Mouse (Mus musculus) Patski (cell line): ENCODE results near the gene Selenoh. TPM values are rescaled to one million over a fixed set of nuclear protein-coding genes. Genes with fewer than 3 reads are reported as not detected.
A peak's percentile ranks its signal among the peaks of the same experiment; 100 is the strongest.

Source experiments
- ATAC-seq: fragments of 100-300 bp; one replicate; pipeline ENCODE4 v1.8.0; 2021
- CTCF ChIA-PET: fragments of 350-600 bp; sonication (Branson Sonifier 250); formaldehyde crosslinking; loops from one replicate; lab custom pipeline; 2022; ENCODE audit warnings: inconsistent platforms; lab: Charles Lee
- POLR2A ChIA-PET: fragments of 350-600 bp; sonication (Branson Sonifier 250); formaldehyde crosslinking; loops from one replicate; lab custom pipeline; 2022; ENCODE audit warnings: antibody characterized with exemption, inconsistent platforms; lab: Charles Lee
- DNase-seq: peaks from one replicate; pipeline ENCODE4 v3.0.0-alpha.2; 2011; ENCODE audit warnings: low read depth, low spot score
- H3K27me3 ChIP-seq: fragments of 371-371 bp; one replicate; pipeline ENCODE4 v1.5.1; 2021
- CTCF ChIP-seq: fragments of 100-300 bp; IDR thresholded peaks from one replicate; pipeline ENCODE4 v1.5.1; 2021
- in situ Hi-C: fragments of 300-500 bp; cut with MboI; formaldehyde crosslinking; loops from 3 replicates; pipeline ENCODE4 v1.11.1; 2018; ENCODE audit warnings: low pct_unique_long_range_greater_than_20kb, mixed read lengths
- polyA plus RNA-seq: library from polyadenylated mRNA; unstranded; gene quantifications from one replicate; pipeline ENCODE4 v1.2.3, GENCODE M21; 2021

Gene Selenoh
- polyA plus RNA-seq, 1 experiment from 2014 or later: 60.4 TPM

DNA sequence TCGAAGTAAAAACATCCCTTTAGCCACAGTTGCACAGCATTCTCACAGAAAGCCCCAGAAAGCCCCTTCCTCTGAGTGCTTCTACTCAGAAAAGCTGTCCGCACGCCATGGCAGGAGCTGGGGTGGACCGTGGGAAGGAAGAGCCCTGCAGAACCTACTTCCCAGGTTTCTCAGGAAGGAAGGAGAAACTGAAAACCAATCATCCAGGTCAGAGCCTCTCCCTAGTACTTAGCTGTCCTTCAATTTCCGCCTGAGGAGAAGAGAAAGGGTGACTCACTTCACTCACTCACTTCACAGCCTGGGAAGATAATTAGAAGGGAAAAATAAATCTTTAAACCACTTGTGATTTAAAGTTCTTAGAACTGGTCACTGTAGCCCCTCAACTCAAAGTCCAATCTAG lies 33.8 kb upstream of the Selenoh start:
- CTCF ChIA-PET: interaction anchor here (2.3 kb wide), 1 partner anchor 9 kb away, joined by 7 read pairs; no protein-coding TSS in a partner anchor
- DNase-seq: no peak

GRCm38 (mm10) chr2:84703497-84703896 lies 32.9 kb upstream of the Selenoh start:
- H3K27me3 ChIP-seq: no peaks in the 10 kb centered on the region
- ChIA-PET CTCF (interaction anchor here (2.3 kb wide), 1 partner anchor 8 kb away, joined by 7 read pairs; no protein-coding TSS in a partner anchor), POLR2A (interaction anchor here (1.7 kb wide), 1 partner anchor 11 kb away, joined by 5 read pairs; no protein-coding TSS in a partner anchor)
- TF ChIP-seq CTCF: no peak
- in situ Hi-C loops: no loop called here
- DNase-seq (no peak), ATAC-seq (no peak)

More for the DNA sequence above, 33.8 kb upstream of the Selenoh start:
- in situ Hi-C loops: no loop called here
- POLR2A ChIA-PET: interaction anchor here (0.6 to 1.7 kb wide), 2 partner anchors 10 to 94 kb away, joined by 3 to 5 read pairs; partner anchors contain the start of gene Ube2l6
- no peaks in the 10 kb centered on the region for H3K27me3 ChIP-seq
- TF ChIP-seq CTCF: no peak
- ATAC-seq: peak; percentile 78

DNA sequence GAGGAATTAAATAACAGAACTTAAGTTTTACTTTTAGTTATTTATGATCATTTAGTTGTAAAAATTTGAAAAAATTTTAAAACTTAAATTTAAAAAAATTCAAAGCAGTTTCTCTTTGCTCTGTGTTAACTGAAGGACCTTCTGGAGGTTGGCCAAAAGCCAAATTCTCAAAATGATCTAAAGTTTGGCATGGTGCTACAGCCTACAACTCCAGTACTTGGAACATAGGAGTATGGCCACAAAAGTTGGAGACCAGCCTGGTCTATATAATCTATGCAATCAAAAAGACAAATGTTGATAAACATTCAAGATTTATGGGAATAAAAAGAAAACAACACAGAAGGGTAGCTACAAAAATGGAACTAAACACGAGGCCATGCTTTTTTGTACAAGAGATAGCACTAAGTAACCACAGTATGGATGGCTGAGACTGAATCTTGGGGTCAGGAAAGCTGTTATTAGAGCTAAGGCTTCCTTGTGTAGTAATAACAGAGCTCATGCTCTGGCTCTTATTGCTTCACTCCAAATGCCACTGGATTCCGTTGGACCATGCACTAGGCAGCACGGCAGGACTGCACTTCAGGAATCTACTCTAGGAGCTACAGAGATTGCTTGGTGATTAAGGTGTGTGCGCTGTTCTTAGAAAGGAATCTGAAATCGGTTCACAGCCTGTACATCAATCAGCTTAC lies 24.6 kb upstream of the Selenoh start:
- in situ Hi-C loops: no loop called here
- POLR2A ChIA-PET: interaction anchor here (1.0 kb wide), 1 partner anchor 10 kb away, joined by 4 read pairs; no protein-coding TSS in a partner anchor
- TF ChIP-seq CTCF: no peak

DNA sequence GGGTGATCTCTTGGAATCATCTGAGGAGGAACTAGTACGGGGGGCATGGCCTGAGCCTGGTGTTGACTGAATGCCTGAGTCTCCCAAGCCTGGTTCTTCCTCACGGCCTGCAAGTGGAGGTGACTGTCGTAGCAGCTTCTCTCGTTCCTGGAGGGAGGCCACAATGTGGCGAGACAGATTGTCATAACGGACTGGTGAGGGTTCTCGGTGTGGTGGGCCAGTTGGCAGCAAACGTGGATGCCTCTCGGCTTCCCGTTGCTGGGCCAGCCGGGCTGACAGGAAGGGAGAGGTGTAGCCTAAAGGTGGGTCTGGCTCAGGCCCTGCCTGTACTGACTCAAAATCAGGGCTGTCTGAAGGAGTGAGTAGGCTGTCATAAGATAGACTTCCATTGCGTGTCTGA lies 19.5 kb upstream of the Selenoh start:
- H3K27me3 ChIP-seq: no peaks in the 10 kb centered on the region
- in situ Hi-C loops: no loop called here
- DNase-seq: no peak
- ATAC-seq: no peak
- no peak for TF ChIP-seq CTCF
- POLR2A ChIA-PET: no interaction called here
- CTCF ChIA-PET: interaction anchor here (1.3 kb wide), 1 partner anchor 9 kb away, joined by 3 read pairs; no protein-coding TSS in a partner anchor

More for the DNA sequence above, 24.6 kb upstream of the Selenoh start:
- no peaks in the 10 kb centered on the region for H3K27me3 ChIP-seq
- CTCF ChIA-PET: interaction anchor here (0.8 to 2.0 kb wide), 7 partner anchors 9 to 64 kb away, joined by 3 to 10 read pairs (median 4); no protein-coding TSS in a partner anchor
- ATAC-seq: peak; percentile 62
- DNase-seq: no peak

GRCm38 (mm10) chr2:84688080-84688844 lies 17.7 kb upstream of the Selenoh start:
- no peaks in the 10 kb centered on the region for H3K27me3 ChIP-seq
- CTCF ChIA-PET: interaction anchor here (1.2 kb wide), 1 partner anchor 11 kb away, joined by 3 read pairs; no protein-coding TSS in a partner anchor
- POLR2A ChIA-PET: no interaction called here
- no peak for TF ChIP-seq CTCF
- ATAC-seq (no peak), DNase-seq (no peak)
- in situ Hi-C loops: no loop called here

GRCm38 (mm10) chr2:84682605-84683183 lies 12.1 kb upstream of the Selenoh start:
- ChIA-PET POLR2A (no interaction called here), CTCF (no interaction called here)
- DNase-seq (no peak), ATAC-seq (no peak)
- in situ Hi-C loops: no loop called here
- no peaks in the 10 kb centered on the region for H3K27me3 ChIP-seq
- no peak for TF ChIP-seq CTCF

DNA sequence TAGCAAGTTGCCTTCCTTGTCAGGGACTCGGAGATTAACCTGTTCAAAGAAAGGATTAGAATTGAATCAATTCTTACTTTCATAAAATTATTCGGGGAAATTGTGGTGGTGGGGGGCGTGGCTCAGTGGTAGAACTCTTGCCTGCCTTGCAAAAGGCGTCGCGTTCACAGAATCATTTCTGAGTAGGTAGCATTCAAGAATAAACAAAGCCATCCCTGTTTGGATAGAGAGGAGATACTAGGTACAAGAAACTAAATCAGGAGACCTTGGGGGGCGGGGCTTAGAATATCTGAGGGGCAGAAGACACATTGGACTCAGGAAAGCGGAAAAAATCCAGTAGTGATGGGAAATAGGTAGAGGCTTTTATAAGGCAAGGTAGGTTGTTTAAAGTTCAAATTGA lies 8.4 kb upstream of the Selenoh start, which contains the start of gene Tmx2:
Gene Tmx2, minus strand, starts transcription at position 125 of the 400 bp plus-strand sequence.
- POLR2A ChIA-PET: no interaction called here
- no peaks in the 10 kb centered on the region for H3K27me3 ChIP-seq
- TF ChIP-seq CTCF: no peak
- CTCF ChIA-PET: interaction anchor here (0.7 kb wide), 1 partner anchor 20 kb away, joined by 3 read pairs; no protein-coding TSS in a partner anchor
- DNase-seq (no peak), ATAC-seq (no peak)
- in situ Hi-C loops: no loop called here

DNA sequence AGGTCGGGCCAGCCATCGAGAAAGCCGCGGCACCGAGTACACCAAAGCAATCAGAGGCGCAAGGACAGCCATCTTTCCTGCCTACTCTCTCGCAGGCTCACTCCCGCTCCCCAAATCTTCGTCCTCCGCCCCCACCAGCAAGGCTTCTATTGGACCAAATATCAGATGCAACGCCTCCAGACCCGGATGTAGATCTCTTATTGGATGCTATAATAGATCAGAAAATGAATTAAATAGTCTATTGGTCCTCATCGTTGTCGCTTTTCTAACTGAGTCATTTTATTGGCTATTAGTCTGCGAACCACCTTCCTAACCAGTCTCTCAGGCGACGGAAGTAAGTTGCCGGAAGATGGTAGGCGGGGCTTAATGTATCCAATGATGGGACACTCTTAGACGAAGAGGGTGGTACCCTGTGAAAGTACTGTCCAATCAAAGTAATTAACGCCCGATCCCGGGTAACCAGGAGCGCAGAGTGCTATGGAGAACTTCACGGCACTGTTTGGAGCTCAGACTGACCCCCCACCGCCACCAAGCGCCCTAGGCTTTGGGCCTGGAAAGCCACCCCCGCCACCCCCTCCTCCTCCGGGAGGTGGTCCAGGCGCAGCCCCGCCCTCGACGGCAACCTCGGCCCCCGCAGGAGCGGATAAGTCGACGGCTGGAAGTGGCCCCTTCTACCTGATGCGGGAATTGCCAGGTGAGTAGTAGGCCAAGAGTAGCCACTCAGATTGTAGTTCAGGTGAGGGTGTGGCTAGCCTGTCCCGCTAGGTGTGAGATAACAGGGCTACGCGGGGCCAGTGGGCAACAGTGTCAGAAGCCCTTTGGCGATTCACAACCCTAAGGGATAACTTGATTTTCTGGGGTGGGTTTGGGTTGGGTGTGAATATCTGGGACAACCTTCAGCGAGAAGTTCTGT lies 7.7 kb upstream of the Selenoh start, which contains the start of the genes Gm28635 and Med19:
Gene Gm28635, minus strand, starts transcription at position 74 of the 913 bp plus-strand sequence.
Gene Med19, plus strand, starts transcription at position 435 of the 913 bp plus-strand sequence.
- DNase-seq: peak; percentile 97
- H3K27me3 ChIP-seq: no peaks in the 10 kb centered on the region
- no peak for TF ChIP-seq CTCF
- in situ Hi-C loops: no loop called here
- ATAC-seq: peak; percentile 99
- POLR2A ChIA-PET: no interaction called here
- CTCF ChIA-PET: interaction anchor here (0.8 to 1.8 kb wide), 2 partner anchors 47 to 80 kb away, joined by 3 to 4 read pairs; no protein-coding TSS in a partner anchor
